Mouse (Mus musculus): Measurements from ENCODE around the gene Hivep2. TPM values are rescaled to one million over a fixed set of nuclear protein-coding genes. Genes with fewer than 3 reads are reported as not detected.
A peak's percentile ranks its signal among the peaks of the same experiment; 100 is the strongest.

Gene Hivep2
- polyA plus RNA-seq, 1 experiment from 2014 or later: 5.6 TPM

GRCm38 (mm10) chr10:14037977-14038489 lies 72.2 kb downstream of the Hivep2 start:
- ATAC-seq (ENCODE audit: insufficient read depth, low FRiP score): no peak
- no peaks in the 10 kb centered on the region for H3K4me1 ChIP-seq (ENCODE audit: control insufficient read depth, insufficient read depth, low read length)
- H3K27me3 ChIP-seq (ENCODE audit: control insufficient read depth, insufficient read depth, low read length): no peaks in the 10 kb centered on the region
- H3K36me3 ChIP-seq (ENCODE audit: control insufficient read depth, insufficient read depth, low read length): no peaks in the 10 kb centered on the region
- H3K27ac ChIP-seq (ENCODE audit: low read length): no peak overlapping the region
- no peaks in the 10 kb centered on the region for H3K9me3 ChIP-seq (replicated peaks; ENCODE audit: control insufficient read depth, low read length)
- no peak overlapping the region for H3K4me3 ChIP-seq (replicated peaks; ENCODE audit: low read length)
- H3K9ac ChIP-seq (ENCODE audit: low read length): no peak overlapping the region
- 84% methylated on average over 7 of the region's 7 CpGs for WGBS
- H3K4me2 ChIP-seq (ENCODE audit: low read depth, low read length): no peak overlapping the region

- Histone ChIP-seq H3K9me3 (replicated peaks; ENCODE audit: control insufficient read depth, low read length) (no peaks in the 10 kb centered on the region), H3K9ac (ENCODE audit: low read length) (no peak overlapping the region), H3K27me3 (ENCODE audit: control insufficient read depth, insufficient read depth, low read length) (no peaks in the 10 kb centered on the region), H3K36me3 (ENCODE audit: control insufficient read depth, insufficient read depth, low read length) (no peaks in the 10 kb centered on the region), H3K27ac (ENCODE audit: low read length) (no peak overlapping the region), H3K4me3 (replicated peaks; ENCODE audit: low read length) (no peak overlapping the region), H3K4me2 (ENCODE audit: low read depth, low read length) (no peak overlapping the region), H3K4me1 (ENCODE audit: control insufficient read depth, insufficient read depth, low read length) (no peaks in the 10 kb centered on the region; the same call in 1 of the 2 replicates)
- WGBS: 83% methylated on average over 9 of the region's 9 CpGs
- ATAC-seq (ENCODE audit: insufficient read depth, low FRiP score): no peak
Measured at GRCm38 (mm10) chr10:14040716-14041470, 75.0 kb downstream of the Hivep2 start.

GRCm38 (mm10) chr10:14041606-14042005 lies 75.7 kb downstream of the Hivep2 start:
- Histone ChIP-seq H3K4me2 (ENCODE audit: low read depth, low read length) (no peak overlapping the region), H3K27ac (ENCODE audit: low read length) (no peak overlapping the region), H3K9me3 (replicated peaks; ENCODE audit: control insufficient read depth, low read length) (no peaks in the 10 kb centered on the region), H3K27me3 (ENCODE audit: control insufficient read depth, insufficient read depth, low read length) (no peaks in the 10 kb centered on the region), H3K36me3 (ENCODE audit: control insufficient read depth, insufficient read depth, low read length) (no peaks in the 10 kb centered on the region), H3K9ac (ENCODE audit: low read length) (no peak overlapping the region), H3K4me1 (ENCODE audit: control insufficient read depth, insufficient read depth, low read length) (no peaks in the 10 kb centered on the region; the same call in 1 of the 2 replicates), H3K4me3 (replicated peaks; ENCODE audit: low read length) (no peak overlapping the region)
- 62% methylated on average over 5 of the region's 5 CpGs for WGBS
- ATAC-seq (ENCODE audit: insufficient read depth, low FRiP score): no peak

DNA sequence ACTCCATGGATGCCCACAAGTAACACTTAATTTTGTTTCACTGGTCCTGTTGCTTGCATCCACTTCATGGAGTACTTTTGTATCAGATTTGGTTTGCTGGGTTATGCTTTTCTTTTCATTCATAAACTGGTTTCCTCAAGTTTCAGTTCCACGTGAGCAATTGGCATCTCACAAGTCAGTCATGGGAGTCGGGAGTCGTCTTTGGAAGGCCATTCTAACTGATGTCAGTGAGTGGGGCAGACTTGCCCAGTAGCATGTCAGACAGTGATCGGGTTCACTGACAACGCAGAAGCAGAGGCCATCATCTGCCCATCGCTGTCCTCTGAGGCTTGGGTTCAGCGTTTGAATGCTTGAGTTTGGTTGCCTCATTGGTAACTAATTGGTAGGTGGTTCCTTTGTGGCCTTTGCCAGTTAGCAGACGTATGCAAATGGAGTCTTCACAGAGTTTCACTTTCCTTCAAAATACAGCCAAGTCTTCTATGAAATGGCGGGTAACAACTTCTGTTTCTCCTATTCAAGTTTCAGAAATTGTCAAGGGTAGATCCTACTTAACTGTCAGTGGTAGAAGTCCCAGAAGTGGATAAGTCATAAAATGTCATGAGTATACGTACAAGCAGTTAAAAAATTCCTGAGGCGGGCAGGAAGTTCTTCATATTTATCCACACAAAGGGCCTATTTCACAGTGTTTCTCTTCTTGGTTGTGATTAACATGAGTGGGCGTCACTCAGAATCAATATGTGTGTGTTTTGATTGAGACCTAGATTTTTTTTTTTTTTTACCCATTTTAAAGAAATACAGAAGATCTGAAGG lies 76.9 kb downstream of the Hivep2 start:
- Histone ChIP-seq H3K4me3 (replicated peaks; ENCODE audit: low read length) (no peak overlapping the region), H3K9me3 (replicated peaks; ENCODE audit: control insufficient read depth, low read length) (no peaks in the 10 kb centered on the region), H3K36me3 (ENCODE audit: control insufficient read depth, insufficient read depth, low read length) (no peaks in the 10 kb centered on the region), H3K9ac (ENCODE audit: low read length) (no peak overlapping the region), H3K27ac (ENCODE audit: low read length) (no peak overlapping the region), H3K4me1 (ENCODE audit: control insufficient read depth, insufficient read depth, low read length) (peaks cover 5% of the 10 kb centered on the region; the same call in 1 of the 2 replicates), H3K27me3 (ENCODE audit: control insufficient read depth, insufficient read depth, low read length) (no peaks in the 10 kb centered on the region), H3K4me2 (ENCODE audit: low read depth, low read length) (no peak overlapping the region)
- 84% methylated on average over 12 of the region's 12 CpGs for WGBS
- ATAC-seq (ENCODE audit: insufficient read depth, low FRiP score): no peak

DNA sequence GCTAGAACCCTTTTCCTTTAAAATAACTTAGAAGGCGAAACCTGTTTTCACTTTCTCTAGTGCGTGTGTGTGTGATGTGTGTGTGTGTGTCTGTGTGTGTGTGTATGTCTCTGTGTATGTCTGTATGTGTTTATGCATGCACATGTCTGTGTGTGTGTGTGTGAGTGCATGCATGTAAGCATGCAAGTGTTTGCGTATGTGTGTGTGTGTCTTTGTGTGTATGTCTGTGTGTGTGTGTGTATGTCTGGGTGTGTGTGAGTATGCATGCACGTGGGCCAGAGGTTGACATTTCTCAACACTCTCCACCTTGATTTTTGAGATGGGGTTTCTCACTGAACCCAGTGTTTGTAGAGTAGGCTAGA lies 77.5 kb downstream of the Hivep2 start:
- Histone ChIP-seq H3K36me3 (ENCODE audit: control insufficient read depth, insufficient read depth, low read length) (no peaks in the 10 kb centered on the region), H3K27ac (ENCODE audit: low read length) (no peak overlapping the region), H3K27me3 (ENCODE audit: control insufficient read depth, insufficient read depth, low read length) (no peaks in the 10 kb centered on the region), H3K9ac (ENCODE audit: low read length) (no peak overlapping the region), H3K9me3 (replicated peaks; ENCODE audit: control insufficient read depth, low read length) (no peaks in the 10 kb centered on the region), H3K4me2 (ENCODE audit: low read depth, low read length) (no peak overlapping the region), H3K4me3 (replicated peaks; ENCODE audit: low read length) (no peak overlapping the region), H3K4me1 (ENCODE audit: control insufficient read depth, insufficient read depth, low read length) (peaks cover 11% of the 10 kb centered on the region; the same call in 1 of the 2 replicates)
- 86% methylated on average over 4 of the region's 4 CpGs for whole genome bisulfite sequencing
- no peak for ATAC-seq (ENCODE audit: insufficient read depth, low FRiP score)

GRCm38 (mm10) chr10:14044046-14044782 lies 78.3 kb downstream of the Hivep2 start:
- no peaks in the 10 kb centered on the region for H3K27me3 ChIP-seq (ENCODE audit: control insufficient read depth, insufficient read depth, low read length)
- no peak for ATAC-seq (ENCODE audit: insufficient read depth, low FRiP score)
- 48% methylated on average over 14 of the region's 14 CpGs for WGBS
- H3K4me2 ChIP-seq (ENCODE audit: low read depth, low read length): no peak overlapping the region
- H3K9ac ChIP-seq (ENCODE audit: low read length): no peak overlapping the region
- no peaks in the 10 kb centered on the region for H3K36me3 ChIP-seq (ENCODE audit: control insufficient read depth, insufficient read depth, low read length)
- H3K27ac ChIP-seq (ENCODE audit: low read length): no peak overlapping the region
- no peak overlapping the region for H3K4me3 ChIP-seq (replicated peaks; ENCODE audit: low read length)
- no peaks in the 10 kb centered on the region for H3K9me3 ChIP-seq (replicated peaks; ENCODE audit: control insufficient read depth, low read length)
- H3K4me1 ChIP-seq (ENCODE audit: control insufficient read depth, insufficient read depth, low read length): peaks cover 17% of the 10 kb centered on the region; the same call in 1 of the 2 replicates

DNA sequence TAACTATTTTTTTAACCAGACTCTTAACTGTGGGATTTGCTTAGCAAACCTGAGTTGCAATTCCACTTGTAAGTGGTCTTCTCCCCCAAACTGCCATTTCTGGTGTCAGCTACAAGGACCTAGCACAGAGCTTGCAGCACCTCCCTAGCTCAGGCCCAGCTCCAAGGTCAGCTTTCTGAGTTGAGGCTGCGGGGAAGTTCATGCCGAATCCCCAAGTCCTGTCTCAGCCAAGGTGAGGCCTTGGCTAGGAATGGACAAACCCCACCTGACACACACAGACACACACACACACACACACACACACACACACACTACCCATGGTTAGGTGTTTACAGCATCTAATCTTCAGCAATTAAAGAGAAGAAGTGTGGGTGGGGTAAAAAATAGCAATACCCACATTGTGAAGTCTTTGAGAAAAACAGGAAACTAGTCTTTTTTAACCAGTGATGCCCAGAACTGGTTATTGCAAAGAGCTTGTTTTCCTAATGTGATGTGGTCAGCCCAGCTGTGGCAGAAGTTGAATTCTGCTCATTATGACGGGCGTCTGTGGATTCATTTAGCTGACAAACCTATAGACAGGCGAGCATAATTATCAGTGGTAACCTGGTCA lies 79.0 kb downstream of the Hivep2 start:
- H3K9ac ChIP-seq (ENCODE audit: low read length): no peak overlapping the region
- no peaks in the 10 kb centered on the region for H3K27me3 ChIP-seq (ENCODE audit: control insufficient read depth, insufficient read depth, low read length)
- ATAC-seq (ENCODE audit: insufficient read depth, low FRiP score): no peak
- H3K4me2 ChIP-seq (ENCODE audit: low read depth, low read length): no peak overlapping the region
- no peak overlapping the region for H3K4me3 ChIP-seq (replicated peaks; ENCODE audit: low read length)
- no peaks in the 10 kb centered on the region for H3K36me3 ChIP-seq (ENCODE audit: control insufficient read depth, insufficient read depth, low read length)
- no peaks in the 10 kb centered on the region for H3K9me3 ChIP-seq (replicated peaks; ENCODE audit: control insufficient read depth, low read length)
- H3K27ac ChIP-seq (ENCODE audit: low read length): no peak overlapping the region
- WGBS: 78% methylated on average over 5 of the region's 5 CpGs
- H3K4me1 ChIP-seq (ENCODE audit: control insufficient read depth, insufficient read depth, low read length): peaks cover 17% of the 10 kb centered on the region; the same call in 1 of the 2 replicates

GRCm38 (mm10) chr10:14045745-14046144 lies 79.9 kb downstream of the Hivep2 start:
- H3K27ac ChIP-seq (ENCODE audit: low read length): peak overlapping the region; percentile 10; the same call in 1 of the 2 replicates
- peaks cover 17% of the 10 kb centered on the region; the same call in 1 of the 2 replicates for H3K4me1 ChIP-seq (ENCODE audit: control insufficient read depth, insufficient read depth, low read length)
- no peaks in the 10 kb centered on the region for H3K36me3 ChIP-seq (ENCODE audit: control insufficient read depth, insufficient read depth, low read length)
- no peak for ATAC-seq (ENCODE audit: insufficient read depth, low FRiP score)
- no peaks in the 10 kb centered on the region for H3K27me3 ChIP-seq (ENCODE audit: control insufficient read depth, insufficient read depth, low read length)
- H3K9me3 ChIP-seq (replicated peaks; ENCODE audit: control insufficient read depth, low read length): no peaks in the 10 kb centered on the region
- H3K4me2 ChIP-seq (ENCODE audit: low read depth, low read length): no peak overlapping the region
- no peak overlapping the region for H3K9ac ChIP-seq (ENCODE audit: low read length)
- no peak overlapping the region for H3K4me3 ChIP-seq (replicated peaks; ENCODE audit: low read length)
- 54% methylated on average over 4 of the region's 4 CpGs for WGBS

Measured in stomach, embryonic 16.5 days (tissue).